Mouse (Mus musculus): ENCODE data around the gene Gm20388. TPM values are rescaled to one million over a fixed set of nuclear protein-coding genes. Genes with fewer than 3 reads are reported as not detected.
"Not testable (repeated sequence)": the region's sequence is repeated elsewhere in the genome, so short reads cannot be mapped to it uniquely, and the experiment has no call there.

Gm20388 gene
- polyA plus RNA-seq, 1 experiment from 2014 or later: not detected

DNA sequence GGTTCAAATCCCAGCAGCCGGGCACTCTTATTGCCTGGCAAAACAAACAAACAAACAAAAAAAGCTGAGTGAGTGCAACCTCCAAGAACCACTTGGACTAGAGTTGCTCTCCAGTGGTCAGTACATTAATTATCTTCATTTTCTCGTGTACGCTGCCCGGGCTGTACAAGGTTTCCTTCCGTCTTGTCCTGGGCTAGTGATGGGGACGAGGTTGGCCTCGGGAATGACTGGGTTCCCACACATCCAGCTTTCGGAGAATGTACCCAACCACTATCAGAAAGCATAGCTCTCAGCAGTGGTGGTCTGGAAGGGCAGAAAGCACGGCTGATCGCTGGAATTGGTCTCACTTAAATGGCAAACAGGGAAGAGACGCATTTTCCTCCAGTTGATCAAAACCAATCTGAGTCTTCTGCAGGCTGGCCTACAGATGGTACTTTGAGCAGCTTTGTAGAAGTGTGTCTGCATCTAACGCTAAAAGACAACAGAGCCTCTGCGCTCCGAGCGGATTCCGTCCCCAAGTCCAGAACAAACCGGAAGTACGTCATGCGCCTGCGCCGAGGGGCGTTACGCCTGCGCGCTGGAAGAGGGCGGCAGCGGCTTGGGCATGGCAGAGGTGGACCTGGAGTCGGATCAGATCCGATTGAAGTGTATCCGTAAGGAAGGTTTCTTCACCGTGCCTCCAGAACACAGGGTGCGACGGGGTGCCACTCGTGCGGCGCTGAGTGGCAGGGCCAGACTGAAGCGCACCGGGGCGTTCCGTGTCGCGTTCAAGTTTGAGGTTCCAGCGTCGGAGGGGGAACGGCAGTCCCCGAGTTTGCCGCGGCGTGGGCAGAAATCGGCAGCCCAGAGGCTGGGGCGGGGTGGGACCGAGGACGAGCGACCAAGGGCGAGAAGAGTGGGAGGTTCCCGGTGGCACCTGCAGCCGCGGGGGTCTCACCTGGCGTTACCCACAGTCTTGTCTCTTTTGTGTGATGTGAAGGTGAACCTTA is 3313.9 kb downstream of the Gm20388 start, which contains the start of gene Cdk10:
Cdk10 (plus strand) TSS at position 565 of the 989 bp plus-strand sequence.
- H3K27me3 ChIP-seq (replicated peaks): no peaks in the 10 kb centered on the region
- H3K9ac ChIP-seq: peak within 1 kb of the TSS; percentile 94
- WGBS: 3% methylated on average over 59 of the region's 59 CpGs
- peaks cover 15% of the 10 kb centered on the region for H3K4me1 ChIP-seq
- peak within 1 kb of the TSS; percentile 85 for H3K4me3 ChIP-seq
- no peaks in the 10 kb centered on the region for H3K9me3 ChIP-seq
- peak within 1 kb of the TSS; percentile 88 for H3K27ac ChIP-seq (replicated peaks)
- H3K36me3 ChIP-seq: peaks cover 29% of the 10 kb centered on the region
- H3K4me2 ChIP-seq: peak within 1 kb of the TSS; percentile 93
- ATAC-seq (ENCODE audit: extremely low read depth, insufficient number of reproducible peaks, low FRiP score, low TSS enrichment): peak; percentile 66; the same call in 1 of the 2 replicates

DNA sequence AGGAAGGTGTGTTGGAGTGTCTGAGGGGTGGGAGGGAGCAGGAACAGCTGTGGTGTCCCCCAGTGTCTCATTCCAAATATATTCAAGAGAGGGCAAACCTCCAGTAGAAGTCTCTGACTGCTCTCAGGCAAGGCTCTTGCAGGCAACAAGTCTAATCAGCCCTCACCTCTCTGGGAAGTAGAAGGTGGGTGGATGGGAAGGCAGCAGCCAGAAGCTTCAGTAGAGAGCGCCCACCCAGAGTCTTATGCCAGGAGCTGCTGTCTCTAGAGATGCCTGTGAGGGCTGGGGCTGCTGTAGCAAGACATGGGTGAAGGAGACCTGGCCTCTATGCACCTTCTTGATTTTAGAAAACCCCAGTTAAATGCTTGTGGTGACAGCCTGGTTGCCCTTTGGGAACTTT is 3317.8 kb downstream of the Gm20388 start:
- Histone ChIP-seq H3K4me2 (no peak overlapping the region), H3K9ac (no peak overlapping the region), H3K9me3 (no peaks in the 10 kb centered on the region), H3K36me3 (peaks cover 40% of the 10 kb centered on the region), H3K27me3 (replicated peaks) (peaks cover 11% of the 10 kb centered on the region), H3K27ac (replicated peaks) (no peak overlapping the region), H3K4me3 (no peak overlapping the region), H3K4me1 (peaks cover 15% of the 10 kb centered on the region)
- ATAC-seq (ENCODE audit: extremely low read depth, insufficient number of reproducible peaks, low FRiP score, low TSS enrichment): no peak
- 91% methylated on average over 1 of the region's 1 CpGs for WGBS

DNA sequence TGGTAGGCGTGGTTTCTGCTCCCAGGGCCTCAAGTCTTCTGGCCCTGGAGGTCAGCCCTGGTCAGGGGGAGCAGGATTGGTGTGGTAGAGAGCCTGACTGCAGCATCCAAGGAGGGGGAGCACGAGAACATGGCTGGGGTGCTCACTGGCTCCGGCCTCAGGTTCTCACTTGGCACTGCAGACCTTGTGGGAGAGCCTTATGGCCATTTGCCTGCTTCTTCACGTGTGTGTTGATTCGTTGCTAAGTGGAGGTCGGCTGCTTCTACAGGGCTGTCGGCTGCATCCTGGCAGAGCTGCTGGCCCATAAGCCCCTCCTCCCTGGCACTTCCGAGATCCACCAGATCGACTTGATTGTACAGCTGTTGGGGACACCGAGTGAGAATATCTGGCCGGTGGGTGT is 3319.7 kb downstream of the Gm20388 start:
- not testable (repeated sequence) for H3K4me2 ChIP-seq; ATAC-seq (ENCODE audit: extremely low read depth, insufficient number of reproducible peaks, low FRiP score, low TSS enrichment); H3K4me3 ChIP-seq; H3K27ac ChIP-seq (replicated peaks); H3K9ac ChIP-seq; H3K9me3 ChIP-seq
- Histone ChIP-seq H3K36me3 (peaks cover 40% of the 10 kb centered on the region), H3K27me3 (replicated peaks) (peaks cover 30% of the 10 kb centered on the region), H3K4me1 (peaks cover 15% of the 10 kb centered on the region)
- WGBS: 79% methylated on average over 11 of the region's 11 CpGs

DNA sequence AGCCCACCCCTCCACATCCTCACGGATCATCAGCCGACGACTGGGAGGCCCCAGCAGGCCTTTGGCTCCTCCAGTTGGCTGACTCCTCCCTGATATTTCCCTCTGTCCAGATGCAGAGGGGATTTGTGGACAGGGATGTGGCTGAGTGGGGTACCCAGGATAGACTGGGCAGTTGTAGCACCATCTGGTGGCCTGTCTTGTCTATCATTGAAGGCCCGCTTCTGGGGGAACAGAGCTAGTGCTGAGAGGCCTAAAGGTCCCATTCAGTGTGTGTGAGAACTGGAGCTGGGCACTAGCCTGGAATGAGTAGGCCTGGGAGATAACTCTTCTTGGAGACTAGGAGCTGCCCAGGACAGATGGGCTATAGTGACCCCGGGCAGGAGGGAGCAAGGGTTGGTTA is 3321.1 kb downstream of the Gm20388 start:
- WGBS: 58% methylated on average over 5 of the region's 5 CpGs
- no peak overlapping the region for H3K4me2 ChIP-seq
- H3K36me3 ChIP-seq: peaks cover 39% of the 10 kb centered on the region
- H3K4me1 ChIP-seq: peaks cover 12% of the 10 kb centered on the region
- no peak overlapping the region for H3K9ac ChIP-seq
- no peak overlapping the region for H3K27ac ChIP-seq (replicated peaks)
- no peak overlapping the region for H3K4me3 ChIP-seq
- H3K9me3 ChIP-seq: no peaks in the 10 kb centered on the region
- H3K27me3 ChIP-seq (replicated peaks): peaks cover 41% of the 10 kb centered on the region
- ATAC-seq (ENCODE audit: extremely low read depth, insufficient number of reproducible peaks, low FRiP score, low TSS enrichment): no peak

DNA sequence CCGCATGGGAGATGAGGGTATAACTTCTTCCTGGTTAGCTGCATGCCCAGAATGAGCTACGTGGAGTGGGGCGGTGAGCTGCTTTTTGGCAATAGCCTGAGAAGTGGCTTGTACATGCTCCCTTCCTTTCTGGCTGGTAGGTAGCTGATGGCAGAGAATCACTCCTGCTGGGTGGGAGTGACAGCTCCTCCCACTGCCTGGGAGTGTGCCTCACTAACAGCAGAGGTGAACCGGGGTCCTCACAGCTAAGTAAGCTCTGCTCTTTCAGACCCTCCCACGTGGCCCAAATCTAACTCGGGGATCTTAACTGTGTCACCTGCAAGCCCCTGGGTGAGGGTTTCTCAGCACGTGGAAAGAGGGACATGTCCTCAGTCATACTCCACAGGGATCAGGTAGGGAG is 3321.9 kb downstream of the Gm20388 start:
- H3K36me3 ChIP-seq: peaks cover 31% of the 10 kb centered on the region
- H3K9ac ChIP-seq: no peak overlapping the region
- no peak overlapping the region for H3K4me2 ChIP-seq
- peaks cover 49% of the 10 kb centered on the region for H3K27me3 ChIP-seq (replicated peaks)
- ATAC-seq (ENCODE audit: extremely low read depth, insufficient number of reproducible peaks, low FRiP score, low TSS enrichment): no peak
- 37% methylated on average over 7 of the region's 7 CpGs for WGBS
- no peak overlapping the region for H3K4me3 ChIP-seq
- no peaks in the 10 kb centered on the region for H3K9me3 ChIP-seq
- peaks cover 12% of the 10 kb centered on the region for H3K4me1 ChIP-seq
- no peak overlapping the region for H3K27ac ChIP-seq (replicated peaks)

DNA sequence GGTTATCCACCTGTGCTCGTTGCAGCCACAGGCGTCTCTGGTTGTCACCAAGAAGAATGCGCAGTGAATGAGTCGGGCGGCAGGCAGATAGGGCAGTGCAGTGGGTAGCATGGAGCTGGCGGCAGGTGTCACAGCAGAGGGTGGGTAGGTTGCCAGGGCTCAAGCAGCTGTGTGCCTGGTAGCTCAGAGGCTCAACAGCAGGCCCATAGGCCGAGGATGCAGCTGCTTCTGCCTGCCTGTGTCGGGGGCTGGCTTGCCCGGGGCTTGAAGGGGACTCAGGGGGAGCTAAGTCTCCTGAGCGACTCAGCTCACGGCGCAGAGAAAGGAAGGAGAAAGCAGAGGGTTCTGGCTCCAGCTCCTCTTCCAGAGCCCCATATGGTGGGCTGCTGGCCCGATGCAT is 3322.7 kb downstream of the Gm20388 start:
- Histone ChIP-seq H3K9me3 (no peaks in the 10 kb centered on the region), H3K4me3 (no peak overlapping the region), H3K9ac (0 out of 2 replicates have a peak overlapping the region, but pooled peaks have one; percentile 7), H3K4me1 (peaks cover 12% of the 10 kb centered on the region), H3K27me3 (replicated peaks) (peaks cover 51% of the 10 kb centered on the region), H3K27ac (replicated peaks) (no peak overlapping the region), H3K36me3 (peaks cover 24% of the 10 kb centered on the region), H3K4me2 (no peak overlapping the region)
- ATAC-seq (ENCODE audit: extremely low read depth, insufficient number of reproducible peaks, low FRiP score, low TSS enrichment): no peak
- WGBS: 59% methylated on average over 13 of the region's 13 CpGs

DNA sequence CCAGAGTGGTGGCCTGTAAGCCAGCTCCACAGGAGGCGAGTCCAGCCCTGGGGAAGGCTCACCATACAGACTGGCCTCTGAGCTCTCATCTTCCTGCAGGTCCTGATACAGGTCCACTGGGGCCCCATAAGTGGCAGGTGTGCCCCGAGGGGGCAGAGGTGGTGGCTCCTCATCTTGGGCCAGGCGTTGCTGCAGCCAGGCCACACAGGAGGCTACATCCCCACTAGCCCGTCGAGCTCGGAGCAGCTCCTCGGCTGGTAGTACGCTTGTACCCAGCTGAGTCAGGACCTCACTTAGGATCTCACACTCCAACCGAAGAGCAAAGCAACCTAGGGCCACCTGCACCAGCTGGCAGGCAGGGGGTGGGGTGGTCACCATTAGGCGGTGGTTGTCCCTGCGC is 3323.1 kb downstream of the Gm20388 start:
- H3K4me1 ChIP-seq: peaks cover 12% of the 10 kb centered on the region
- H3K36me3 ChIP-seq: peaks cover 19% of the 10 kb centered on the region
- H3K27me3 ChIP-seq (replicated peaks): peaks cover 51% of the 10 kb centered on the region
- no peak for ATAC-seq (ENCODE audit: extremely low read depth, insufficient number of reproducible peaks, low FRiP score, low TSS enrichment)
- H3K9ac ChIP-seq: no peak overlapping the region
- no peak overlapping the region for H3K27ac ChIP-seq (replicated peaks)
- 73% methylated on average over 11 of the region's 11 CpGs for WGBS
- no peak overlapping the region for H3K4me3 ChIP-seq
- no peak overlapping the region for H3K4me2 ChIP-seq
- H3K9me3 ChIP-seq: no peaks in the 10 kb centered on the region

DNA sequence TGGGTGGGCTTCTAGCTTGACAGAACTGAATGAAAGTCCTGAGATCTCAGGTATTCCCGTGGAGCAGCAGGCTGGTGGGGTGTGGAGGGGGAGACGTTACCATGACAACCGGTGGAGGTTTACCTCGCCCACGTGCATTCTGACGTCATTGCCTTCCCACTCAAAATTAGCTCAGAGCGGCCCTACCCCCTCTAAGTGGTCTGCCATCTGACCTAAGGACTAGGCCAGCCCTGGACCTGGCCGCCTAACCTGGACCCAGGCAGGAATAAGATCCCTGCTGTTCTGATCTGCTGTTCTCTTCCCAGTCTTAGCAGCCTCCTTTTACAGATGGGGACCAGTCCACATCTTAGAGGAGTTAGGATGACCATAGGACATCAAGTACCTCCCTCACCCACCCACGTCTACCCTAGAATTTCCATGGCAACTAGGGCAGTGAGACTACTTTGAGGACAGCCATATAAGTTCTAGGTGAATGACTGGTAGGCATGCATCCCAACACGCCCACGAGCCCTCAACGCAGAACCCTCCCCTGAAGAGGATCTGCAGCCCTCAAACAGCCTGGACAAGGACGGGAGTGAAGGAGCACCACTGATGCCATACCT is 3324.4 kb downstream of the Gm20388 start:
- no peak overlapping the region for H3K27ac ChIP-seq (replicated peaks)
- 33% methylated on average over 13 of the region's 13 CpGs for WGBS
- peak overlapping the region; percentile 95 for H3K4me2 ChIP-seq
- H3K27me3 ChIP-seq (replicated peaks): peaks cover 51% of the 10 kb centered on the region
- peaks cover 7% of the 10 kb centered on the region for H3K36me3 ChIP-seq
- ATAC-seq (ENCODE audit: extremely low read depth, insufficient number of reproducible peaks, low FRiP score, low TSS enrichment): no peak
- peaks cover 12% of the 10 kb centered on the region for H3K4me1 ChIP-seq
- H3K9ac ChIP-seq: peak overlapping the region; percentile 81
- no peaks in the 10 kb centered on the region for H3K9me3 ChIP-seq
- H3K4me3 ChIP-seq: peak overlapping the region; percentile 68

DNA sequence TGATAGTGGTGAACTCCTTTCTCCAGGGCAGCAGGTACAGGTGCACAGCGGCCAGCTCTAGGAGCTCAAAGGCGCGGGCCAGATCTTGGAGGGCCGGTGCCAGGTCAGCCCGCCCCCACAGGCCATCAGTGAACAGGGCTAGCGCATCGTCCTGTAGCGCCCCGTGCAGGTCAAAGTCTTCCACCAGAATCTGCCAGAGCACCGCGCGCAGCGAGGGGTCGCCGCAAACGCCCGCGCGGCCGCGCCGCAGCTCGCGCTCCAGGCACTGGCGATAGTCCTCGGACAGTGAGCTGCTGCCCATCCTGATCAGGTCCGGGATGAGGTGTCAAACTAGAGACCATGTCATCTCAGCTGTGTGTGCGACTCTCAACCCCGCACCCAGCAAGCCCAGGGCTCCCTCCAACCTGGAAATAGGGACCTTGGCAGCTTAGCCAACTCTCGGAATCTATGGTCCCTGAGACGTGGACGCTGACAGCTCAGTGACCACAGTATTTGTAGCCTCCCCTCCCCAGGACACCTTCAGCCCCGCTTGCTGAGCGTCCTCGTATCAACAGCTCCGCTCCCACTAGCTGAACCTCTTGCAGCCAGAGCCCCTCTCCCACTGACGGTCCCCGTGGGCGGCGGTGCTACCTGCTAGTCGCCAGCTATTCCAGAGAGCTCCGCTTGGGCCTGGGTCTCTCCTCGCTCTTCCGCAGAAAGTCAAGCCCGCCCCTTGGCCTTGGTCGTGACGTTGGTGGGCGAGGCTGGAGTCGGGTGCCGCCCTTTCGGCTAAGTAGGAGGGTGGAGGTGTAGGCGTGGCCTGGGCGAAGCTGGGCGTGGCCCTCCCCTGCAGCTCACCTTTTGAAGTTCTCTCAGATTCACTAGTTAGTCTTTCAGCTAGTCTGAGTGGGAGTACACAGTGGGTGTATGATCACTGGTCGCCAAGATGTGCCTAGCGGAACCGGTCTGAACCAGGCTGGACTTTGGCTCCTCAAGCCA is 3325.2 kb downstream of the Gm20388 start, which contains the start of gene Spata2l:
Spata2l (minus strand) TSS at position 714 of the 978 bp plus-strand sequence.
- Histone ChIP-seq H3K9ac (peak within 1 kb of the TSS; percentile 81), H3K4me1 (peaks cover 12% of the 10 kb centered on the region), H3K27me3 (replicated peaks) (peaks cover 51% of the 10 kb centered on the region), H3K4me3 (peak within 1 kb of the TSS; percentile 68), H3K4me2 (peak within 1 kb of the TSS; percentile 95), H3K9me3 (no peaks in the 10 kb centered on the region), H3K36me3 (0 out of 2 replicates have a peak, but pooled peaks cover 3% of the 10 kb centered on the region), H3K27ac (replicated peaks) (no peak within 1 kb of the TSS)
- ATAC-seq (ENCODE audit: extremely low read depth, insufficient number of reproducible peaks, low FRiP score, low TSS enrichment): peak; percentile 83
- 2% methylated on average over 57 of the region's 57 CpGs for WGBS

DNA sequence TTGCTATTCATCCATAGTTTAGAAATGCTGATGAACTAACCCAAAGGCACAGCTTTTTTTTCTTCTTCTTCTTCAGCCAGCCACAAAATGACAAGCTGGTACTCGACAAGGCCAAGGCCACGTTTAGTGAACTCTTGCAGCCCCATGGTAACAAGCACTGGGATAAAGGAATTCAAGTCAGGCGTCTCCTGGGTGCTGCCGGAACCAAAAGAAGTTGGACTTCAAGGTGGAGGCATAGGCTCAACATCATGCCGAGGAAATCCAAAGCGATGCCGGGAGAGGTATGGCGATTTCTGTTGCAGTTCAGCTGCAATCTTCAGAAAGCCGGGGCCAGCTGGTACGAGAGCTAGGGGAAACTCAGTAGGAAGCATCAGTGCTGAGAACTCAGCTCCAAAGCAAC is 3328.8 kb downstream of the Gm20388 start:
- Histone ChIP-seq H3K27ac (replicated peaks) (no peak overlapping the region), H3K4me1 (peaks cover 12% of the 10 kb centered on the region), H3K9ac (no peak overlapping the region), H3K4me2 (no peak overlapping the region), H3K9me3 (no peaks in the 10 kb centered on the region), H3K4me3 (no peak overlapping the region), H3K36me3 (peaks cover 28% of the 10 kb centered on the region), H3K27me3 (replicated peaks) (peaks cover 30% of the 10 kb centered on the region)
- WGBS: 83% methylated on average over 10 of the region's 10 CpGs
- ATAC-seq (ENCODE audit: extremely low read depth, insufficient number of reproducible peaks, low FRiP score, low TSS enrichment): no peak

All from heart, embryonic 13.5 days (tissue).